Mouse (Mus musculus): ENCODE data around the gene Pitpnm3. TPM values are rescaled to one million over a fixed set of nuclear protein-coding genes. Genes with fewer than 3 reads are reported as not detected.
A peak's percentile ranks its signal among the peaks of the same experiment; 100 is the strongest.

The Pitpnm3 gene
- polyA plus RNA-seq, 1 experiment from 2014 or later = 0.19 TPM

DNA sequence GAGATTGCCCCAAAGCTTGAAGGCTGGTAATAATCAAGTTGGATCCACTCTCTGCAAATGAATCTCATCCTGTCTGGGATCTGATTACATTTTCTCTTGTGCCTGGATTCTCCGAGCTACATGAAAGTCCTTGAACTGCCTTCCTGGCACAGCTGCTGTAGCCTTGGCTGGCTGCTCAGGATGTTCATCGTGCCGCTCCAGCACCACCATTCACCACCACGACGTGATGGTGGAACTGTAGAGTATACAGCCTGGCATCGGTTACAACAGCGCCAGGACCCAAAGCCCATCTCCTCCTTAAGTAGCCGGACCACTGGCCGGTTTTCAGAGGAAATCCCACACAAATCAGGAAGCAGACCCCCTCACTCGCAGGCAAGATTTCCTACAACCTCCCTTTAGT is 2.5 kb downstream of the Pitpnm3 start:
- Histone ChIP-seq H3K4me3 (no peak overlapping the region), H3K27ac (no peak overlapping the region), H3K4me2 (no peak overlapping the region), H3K9me3 (replicated peaks) (no peaks in the 10 kb centered on the region), H3K27me3 (replicated peaks) (peaks cover 84% of the 10 kb centered on the region), H3K9ac (no peak overlapping the region), H3K4me1 (0 out of 2 replicates have a peak, but pooled peaks cover 3% of the 10 kb centered on the region), H3K36me3 (no peaks in the 10 kb centered on the region)
- 52% methylated on average over 10 of the region's 10 CpGs for WGBS (ENCODE audit: insufficient replicate concordance)
- ATAC-seq = no peak

- peaks cover 76% of the 10 kb centered on the region for H3K27me3 ChIP-seq (replicated peaks)
- no peak overlapping the region for H3K4me3 ChIP-seq
- no peak overlapping the region for H3K4me2 ChIP-seq
- H3K27ac ChIP-seq = no peak overlapping the region
- no peak overlapping the region for H3K9ac ChIP-seq
- 19% methylated on average over 3 of the region's 3 CpGs for WGBS (ENCODE audit: insufficient replicate concordance)
- H3K4me1 ChIP-seq = 0 out of 2 replicates have a peak, but pooled peaks cover 3% of the 10 kb centered on the region
- H3K9me3 ChIP-seq (replicated peaks) = no peaks in the 10 kb centered on the region
- ATAC-seq = no peak
- no peaks in the 10 kb centered on the region for H3K36me3 ChIP-seq
These were observed 3.3 kb downstream of the Pitpnm3 start for GRCm38 (mm10) chr11:72132266-72132665.

DNA sequence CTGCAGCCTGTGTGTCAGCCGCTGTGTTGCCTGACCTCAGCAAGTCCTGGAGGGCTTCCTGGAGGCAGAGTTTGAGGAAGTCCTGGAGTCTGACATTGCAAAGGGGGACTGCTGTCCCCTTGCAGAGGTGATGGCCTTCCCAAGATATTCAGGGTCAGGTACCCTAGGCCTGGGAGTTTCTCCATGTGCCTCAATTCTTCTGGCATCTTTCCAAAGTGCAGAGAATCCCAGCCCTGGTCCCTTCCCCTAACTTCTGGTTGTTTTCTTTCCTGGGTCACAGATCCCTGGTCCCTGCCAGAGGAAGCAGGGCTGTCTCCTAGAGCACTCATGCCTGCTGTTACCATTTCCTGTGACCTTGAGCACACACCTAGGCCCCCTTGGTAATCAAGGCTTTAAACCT is 3.9 kb downstream of the Pitpnm3 start:
- WGBS (ENCODE audit: insufficient replicate concordance) = 33% methylated on average over 1 of the region's 1 CpGs
- peaks cover 71% of the 10 kb centered on the region for H3K27me3 ChIP-seq (replicated peaks)
- H3K27ac ChIP-seq = no peak overlapping the region

DNA sequence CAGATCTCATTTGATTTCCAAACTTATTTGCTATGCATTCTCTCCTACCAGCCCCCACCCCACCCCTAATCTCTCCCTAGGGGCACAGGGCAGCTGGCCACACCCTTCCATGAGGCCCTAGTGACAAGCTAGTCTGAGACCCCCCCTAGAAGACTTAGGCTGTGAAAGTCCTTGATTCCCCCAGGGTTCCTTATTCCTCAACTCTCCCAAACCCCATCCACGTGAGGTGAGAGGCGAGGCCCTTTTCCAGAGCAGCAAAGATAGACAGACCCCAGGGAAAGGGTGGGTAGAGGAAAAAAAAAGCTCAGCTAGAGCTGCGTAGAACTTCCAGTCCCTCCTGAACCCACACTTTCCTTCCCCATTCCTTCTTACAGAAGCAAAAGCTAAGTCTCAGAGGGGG is 4.7 kb downstream of the Pitpnm3 start:
- no peak overlapping the region for H3K9ac ChIP-seq
- H3K4me3 ChIP-seq = no peak overlapping the region
- peaks cover 63% of the 10 kb centered on the region for H3K27me3 ChIP-seq (replicated peaks)
- no peaks in the 10 kb centered on the region for H3K9me3 ChIP-seq (replicated peaks)
- no peak for ATAC-seq
- no peaks in the 10 kb centered on the region for H3K36me3 ChIP-seq
- H3K27ac ChIP-seq = no peak overlapping the region
- H3K4me2 ChIP-seq = no peak overlapping the region
- 59% methylated on average over 3 of the region's 3 CpGs for WGBS (ENCODE audit: insufficient replicate concordance)
- H3K4me1 ChIP-seq = 0 out of 2 replicates have a peak, but pooled peaks cover 3% of the 10 kb centered on the region

More for the DNA sequence above, 3.9 kb downstream of the Pitpnm3 start:
- Histone ChIP-seq H3K4me2 (no peak overlapping the region), H3K36me3 (no peaks in the 10 kb centered on the region), H3K9me3 (replicated peaks) (no peaks in the 10 kb centered on the region), H3K4me3 (no peak overlapping the region), H3K4me1 (0 out of 2 replicates have a peak, but pooled peaks cover 3% of the 10 kb centered on the region), H3K9ac (no peak overlapping the region)
- no peak for ATAC-seq

DNA sequence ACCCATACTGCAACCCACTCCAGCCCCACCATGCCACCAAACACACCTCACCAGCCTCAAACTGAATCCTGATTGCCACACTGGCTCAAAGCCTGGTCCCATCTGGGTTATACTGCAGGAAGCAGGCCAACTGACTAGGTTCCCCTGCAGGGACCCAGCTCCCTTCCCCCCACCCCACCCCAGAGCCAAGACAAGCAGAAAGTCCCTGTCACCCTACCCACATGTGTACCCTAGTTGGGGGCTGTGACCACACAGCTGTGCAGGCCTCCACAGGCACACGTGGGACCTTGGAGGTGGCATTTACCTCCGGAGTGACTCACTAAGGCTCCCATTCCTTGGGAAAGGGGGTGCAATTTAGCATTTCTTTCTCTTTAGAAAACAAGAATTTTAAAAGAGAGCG is 5.1 kb downstream of the Pitpnm3 start:
- no peak overlapping the region for H3K27ac ChIP-seq
- H3K4me3 ChIP-seq = no peak overlapping the region
- no peak overlapping the region for H3K9ac ChIP-seq
- H3K27me3 ChIP-seq (replicated peaks) = peaks cover 58% of the 10 kb centered on the region
- H3K36me3 ChIP-seq = no peaks in the 10 kb centered on the region
- no peak overlapping the region for H3K4me2 ChIP-seq
- WGBS (ENCODE audit: insufficient replicate concordance) = 46% methylated on average over 3 of the region's 3 CpGs
- ATAC-seq = no peak
- no peaks in the 10 kb centered on the region for H3K9me3 ChIP-seq (replicated peaks)
- H3K4me1 ChIP-seq = no peaks in the 10 kb centered on the region

DNA sequence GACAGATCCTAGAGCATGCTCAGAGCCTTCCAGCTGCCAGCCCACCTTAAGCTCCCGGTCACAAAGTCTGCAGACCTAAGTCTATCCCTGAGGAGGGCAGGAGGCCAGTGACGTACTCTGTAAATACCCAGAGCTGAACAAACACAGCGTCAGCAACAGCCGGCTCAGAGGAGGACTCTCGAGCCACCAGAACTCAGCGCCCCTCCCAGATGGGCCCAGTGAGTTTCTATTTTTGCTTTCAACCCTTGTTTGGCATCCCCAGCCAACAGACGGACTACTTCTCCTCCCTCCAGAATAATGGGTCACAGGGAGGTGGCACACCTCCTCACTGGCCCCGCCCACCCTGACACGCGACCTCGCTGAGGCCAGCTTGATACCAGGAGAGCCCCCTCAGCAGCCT is 5.6 kb downstream of the Pitpnm3 start:
- Histone ChIP-seq H3K9ac (no peak overlapping the region), H3K36me3 (no peaks in the 10 kb centered on the region), H3K4me1 (no peaks in the 10 kb centered on the region), H3K27ac (no peak overlapping the region), H3K27me3 (replicated peaks) (peaks cover 54% of the 10 kb centered on the region), H3K4me3 (no peak overlapping the region), H3K4me2 (peak overlapping the region; percentile 7; the same call in 1 of the 2 replicates), H3K9me3 (replicated peaks) (no peaks in the 10 kb centered on the region)
- 19% methylated on average over 11 of the region's 11 CpGs for WGBS (ENCODE audit: insufficient replicate concordance)
- no peak for ATAC-seq

- H3K4me1 ChIP-seq = no peaks in the 10 kb centered on the region
- WGBS (ENCODE audit: insufficient replicate concordance) = 48% methylated on average over 8 of the region's 8 CpGs
- H3K9me3 ChIP-seq (replicated peaks) = no peaks in the 10 kb centered on the region
- H3K36me3 ChIP-seq = no peaks in the 10 kb centered on the region
- H3K27ac ChIP-seq = no peak overlapping the region
- H3K4me2 ChIP-seq = no peak overlapping the region
- no peak for ATAC-seq
- no peak overlapping the region for H3K9ac ChIP-seq
- H3K4me3 ChIP-seq = no peak overlapping the region
- H3K27me3 ChIP-seq (replicated peaks) = peaks cover 46% of the 10 kb centered on the region
These were observed 6.3 kb downstream of the Pitpnm3 start for GRCm38 (mm10) chr11:72129032-72129894.

- Histone ChIP-seq H3K9me3 (replicated peaks) (no peaks in the 10 kb centered on the region), H3K4me2 (no peak overlapping the region), H3K9ac (no peak overlapping the region), H3K27ac (no peak overlapping the region), H3K4me1 (no peaks in the 10 kb centered on the region), H3K4me3 (no peak overlapping the region), H3K27me3 (replicated peaks) (peaks cover 30% of the 10 kb centered on the region), H3K36me3 (no peaks in the 10 kb centered on the region)
- no peak for ATAC-seq
- WGBS (ENCODE audit: insufficient replicate concordance) = 58% methylated on average over 5 of the region's 5 CpGs
These were observed 8.0 kb downstream of the Pitpnm3 start for GRCm38 (mm10) chr11:72127450-72128189.

- Histone ChIP-seq H3K4me3 (no peak overlapping the region), H3K9ac (no peak overlapping the region), H3K4me2 (no peak overlapping the region), H3K4me1 (no peaks in the 10 kb centered on the region), H3K9me3 (replicated peaks) (no peaks in the 10 kb centered on the region), H3K27ac (no peak overlapping the region), H3K36me3 (no peaks in the 10 kb centered on the region), H3K27me3 (replicated peaks) (peaks cover 12% of the 10 kb centered on the region; the same call in 1 of the 2 replicates)
- ATAC-seq = no peak
- WGBS (ENCODE audit: insufficient replicate concordance) = 52% methylated on average over 3 of the region's 3 CpGs
These were observed 9.8 kb downstream of the Pitpnm3 start for GRCm38 (mm10) chr11:72125781-72126180.

GRCm38 (mm10) chr11:72123531-72123930 is 12.0 kb downstream of the Pitpnm3 start:
- H3K36me3 ChIP-seq = no peaks in the 10 kb centered on the region
- no peaks in the 10 kb centered on the region for H3K4me1 ChIP-seq
- no peak overlapping the region for H3K9ac ChIP-seq
- 72% methylated on average over 4 of the region's 4 CpGs for WGBS (ENCODE audit: insufficient replicate concordance)
- H3K4me3 ChIP-seq = no peak overlapping the region
- H3K27ac ChIP-seq = no peak overlapping the region
- no peaks in the 10 kb centered on the region; the same call in 1 of the 2 replicates for H3K27me3 ChIP-seq (replicated peaks)
- no peaks in the 10 kb centered on the region for H3K9me3 ChIP-seq (replicated peaks)
- no peak overlapping the region for H3K4me2 ChIP-seq
- no peak for ATAC-seq

DNA sequence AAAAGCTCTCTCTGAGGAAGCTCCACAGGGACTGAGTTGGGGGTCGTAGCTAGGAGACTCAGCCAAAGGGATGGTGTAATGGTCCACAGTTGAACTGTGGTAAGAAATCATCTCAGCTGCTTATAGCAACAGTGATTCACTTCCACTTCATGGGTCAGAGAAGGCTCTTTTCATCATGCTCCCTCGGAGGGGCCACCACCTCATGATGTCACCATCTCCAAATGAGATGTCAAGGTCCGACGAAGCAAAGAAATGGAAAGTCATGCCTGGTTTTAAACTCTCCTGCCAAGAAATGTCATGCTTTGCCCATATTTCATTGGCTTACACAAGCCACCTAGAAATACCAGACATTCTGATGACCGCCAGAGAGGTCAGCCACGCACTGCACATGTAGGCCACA is 15.2 kb downstream of the Pitpnm3 start:
- WGBS (ENCODE audit: insufficient replicate concordance) = 59% methylated on average over 6 of the region's 6 CpGs
- Histone ChIP-seq H3K4me3 (no peak overlapping the region), H3K4me1 (no peaks in the 10 kb centered on the region), H3K27ac (no peak overlapping the region), H3K36me3 (no peaks in the 10 kb centered on the region), H3K9ac (no peak overlapping the region), H3K9me3 (replicated peaks) (no peaks in the 10 kb centered on the region), H3K27me3 (replicated peaks) (no peaks in the 10 kb centered on the region), H3K4me2 (no peak overlapping the region)
- no peak for ATAC-seq

GRCm38 (mm10) chr11:72118630-72119029 is 16.9 kb downstream of the Pitpnm3 start:
- Histone ChIP-seq H3K9ac (no peak overlapping the region), H3K27me3 (replicated peaks) (no peaks in the 10 kb centered on the region), H3K4me1 (no peaks in the 10 kb centered on the region), H3K9me3 (replicated peaks) (no peaks in the 10 kb centered on the region), H3K4me3 (no peak overlapping the region), H3K36me3 (no peaks in the 10 kb centered on the region), H3K27ac (no peak overlapping the region), H3K4me2 (no peak overlapping the region)
- 64% methylated on average over 3 of the region's 3 CpGs for WGBS (ENCODE audit: insufficient replicate concordance)
- no peak for ATAC-seq
